Mouse (Mus musculus): Measurements from ENCODE around the gene 1700029I15Rik.

1700029I15Rik gene

DNA sequence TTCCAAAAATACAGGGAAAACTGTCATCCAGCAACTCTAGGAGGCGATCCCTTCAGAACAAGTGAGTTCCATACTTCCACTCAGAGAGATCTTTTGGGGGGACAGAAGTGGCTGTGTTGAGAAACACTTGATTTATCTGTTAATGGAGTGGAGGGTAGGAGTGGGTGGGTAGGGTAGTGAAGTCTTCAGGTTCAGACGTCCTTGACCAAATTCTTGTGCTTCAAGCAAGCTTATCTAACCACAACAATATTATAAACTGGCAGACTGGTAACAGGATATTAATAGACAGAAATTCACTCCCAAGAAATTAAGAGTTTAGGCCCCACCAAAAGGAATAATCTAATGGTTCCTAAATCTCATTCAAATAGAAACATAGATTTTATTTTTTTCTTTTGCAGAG lies 47.8 kb downstream of the 1700029I15Rik start:
- no peak for DNase-seq

DNA sequence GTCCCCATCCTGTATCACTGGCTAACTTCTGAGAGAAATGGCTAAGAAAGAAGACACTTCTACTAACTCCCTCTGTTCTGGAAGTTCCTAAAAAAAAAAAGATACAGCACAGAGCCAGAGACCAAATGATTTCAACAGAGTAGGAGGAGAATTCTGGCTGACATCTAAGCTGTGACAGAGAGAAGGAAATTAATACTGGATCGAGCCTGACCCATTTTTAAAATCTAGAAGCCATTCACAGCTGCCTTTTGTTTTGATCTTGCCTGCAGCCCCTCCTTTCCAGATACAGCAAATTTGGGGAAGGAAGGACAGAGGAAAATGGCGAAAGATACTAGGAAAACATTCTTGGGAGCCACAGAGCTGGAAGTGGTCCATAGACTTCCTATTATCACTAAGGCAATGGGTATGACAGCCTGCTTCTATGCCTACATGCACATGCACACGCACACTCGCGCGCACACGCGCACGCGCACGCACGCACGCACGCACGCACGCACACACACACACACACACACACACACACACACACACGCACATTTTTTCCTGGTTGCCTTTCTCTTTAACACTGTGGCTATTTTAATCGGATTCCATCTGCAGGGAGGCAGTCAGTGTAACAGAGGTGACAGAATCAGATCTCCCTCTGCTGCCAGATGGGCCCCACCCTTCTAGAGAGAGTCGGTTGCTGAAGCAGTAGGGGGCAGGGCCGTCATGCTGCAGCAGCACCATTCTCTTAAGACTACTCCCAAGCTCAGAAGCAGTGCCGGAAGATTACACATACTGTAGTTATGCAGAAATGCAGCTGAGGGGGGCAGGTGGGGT lies 48.6 kb downstream of the 1700029I15Rik start:
- DNase-seq, result peak; percentile 57

DNA sequence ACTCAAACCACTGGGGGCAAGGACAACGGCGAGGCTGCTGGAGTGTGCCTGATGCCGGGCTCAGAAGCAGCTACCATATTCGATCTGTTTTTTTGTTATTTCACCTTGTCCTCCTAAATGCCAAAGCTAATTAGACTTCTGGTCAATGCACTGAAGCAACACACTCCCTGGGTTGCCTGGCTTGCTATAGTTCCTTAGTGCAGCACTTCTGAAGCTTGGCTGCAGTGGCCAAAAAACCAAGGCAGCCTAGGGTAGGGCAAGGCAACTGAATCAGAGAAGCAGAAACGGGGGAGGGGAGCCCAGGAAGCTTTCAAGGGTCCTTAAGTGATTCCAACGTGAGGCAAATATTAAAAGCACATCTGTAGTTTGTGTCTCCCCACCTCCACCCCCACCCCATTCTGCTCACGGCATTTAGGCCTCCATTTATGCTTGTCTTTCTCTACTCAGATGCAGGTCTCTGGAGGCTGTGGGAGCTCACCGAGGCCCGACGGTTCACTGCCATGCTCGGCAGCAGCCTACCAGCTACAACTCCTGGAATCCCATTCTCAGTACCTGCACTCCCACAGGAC lies 49.4 kb downstream of the 1700029I15Rik start:
- DNase-seq, result no peak

- DNase-seq, result peak; percentile 56
Observed at GRCm38 (mm10) chr2:92432299-92433295, 50.3 kb downstream of the 1700029I15Rik start.

DNA sequence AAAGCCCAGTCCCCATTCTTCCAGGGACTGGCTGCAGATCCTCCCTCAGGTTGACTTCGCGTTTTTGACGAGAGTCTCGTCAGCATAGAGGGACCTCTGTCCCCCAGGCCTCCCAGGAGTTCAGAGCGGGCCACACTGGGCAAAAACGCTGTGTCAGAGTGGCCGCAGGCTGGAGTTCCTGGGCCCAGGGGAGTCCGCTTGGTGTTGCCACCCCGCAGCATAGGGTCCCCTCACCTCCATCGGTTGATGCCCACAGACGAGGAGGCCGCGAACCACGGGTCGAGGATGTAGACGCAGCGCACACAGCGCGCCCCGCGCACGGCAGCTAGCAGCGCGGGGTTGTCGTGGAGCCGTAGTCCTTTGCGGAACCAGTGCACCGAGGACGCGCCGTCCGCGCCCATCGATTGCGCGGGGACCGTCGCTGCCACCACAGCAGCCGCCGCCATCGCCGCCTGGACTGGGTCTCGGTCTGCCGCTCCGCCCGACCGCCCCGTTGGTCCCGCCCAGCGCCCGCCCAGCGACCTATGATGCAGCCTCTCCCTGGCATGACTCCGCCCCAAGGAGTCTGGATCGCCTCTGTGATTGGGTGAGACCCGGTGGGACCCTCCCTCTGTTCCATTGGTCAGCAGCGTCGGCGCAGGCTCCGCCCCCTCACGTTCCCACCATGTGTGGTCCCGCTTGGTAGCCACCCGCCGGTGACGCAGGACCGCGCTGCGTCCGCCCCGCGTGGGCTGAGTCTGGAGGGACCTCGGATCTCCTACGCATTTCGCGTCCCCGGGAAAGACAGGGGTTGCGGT lies 51.4 kb downstream of the 1700029I15Rik start, which contains the start of gene Cry2:
Cry2 (minus strand) TSS at position 466 of the 797 bp plus-strand sequence.
- DNase-seq, result peak; percentile 98

GRCm38 (mm10) chr2:92434375-92434745 lies 52.0 kb downstream of the 1700029I15Rik start:
- no peak for DNase-seq

DNA sequence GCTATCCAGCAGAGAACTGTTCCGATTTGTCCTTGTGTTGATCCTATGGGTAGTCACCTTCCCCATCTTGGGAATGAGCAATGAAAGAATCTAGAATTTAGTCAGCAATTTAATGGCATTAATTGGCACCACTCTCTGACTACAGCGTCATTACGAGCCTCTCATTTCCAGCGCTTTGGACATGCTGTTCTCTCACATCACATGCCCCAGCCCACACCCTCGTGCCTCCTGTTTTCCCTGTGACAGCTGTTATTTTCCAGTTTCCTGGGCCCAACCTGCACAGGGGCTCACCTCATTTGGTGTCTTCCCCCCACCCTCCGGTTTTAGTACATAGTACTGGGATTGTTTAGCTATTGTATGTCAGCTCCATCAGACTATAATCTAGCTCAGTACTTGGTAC lies 52.7 kb downstream of the 1700029I15Rik start:
- DNase-seq, result no peak
